Mouse (Mus musculus) lung, postnatal 0 days (tissue): ENCODE data around the gene Large1.

Experiments used
- CTCF ChIP-seq: IDR thresholded peaks from 2 replicates; pipeline ENCODE4 v1.5.1; 2016; ENCODE audit warnings: antibody characterized with exemption, mild to moderate bottlenecking
- EP300 ChIP-seq: IDR thresholded peaks from 2 replicates; pipeline ENCODE4 v1.6.1; 2016; ENCODE audit warnings: antibody characterized with exemption, mild to moderate bottlenecking, control low read depth

DNA sequence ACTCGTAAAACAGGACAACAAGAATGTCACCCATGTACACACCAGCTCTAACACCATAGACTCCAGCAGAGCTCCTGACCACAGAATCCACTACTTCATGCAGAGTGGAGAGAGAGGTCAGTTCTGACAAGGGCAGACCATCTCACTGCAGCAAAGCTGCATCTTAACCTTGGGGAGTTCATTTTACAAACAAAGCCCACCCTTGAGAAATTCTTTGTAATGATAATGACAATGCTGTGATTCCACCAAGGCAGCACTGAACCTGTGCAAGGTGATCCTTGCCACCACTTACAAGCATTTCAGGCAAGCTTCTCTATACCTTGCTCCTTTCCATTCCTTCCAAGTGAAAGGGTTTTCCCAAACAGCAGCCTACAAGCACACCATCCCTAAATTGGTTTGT is 16.5 kb downstream of the Large1 start:
- TF ChIP-seq CTCF (no peak), EP300 (no peak)
